Mouse (Mus musculus): ENCODE data around the gene Krtap8-1.

Gene Krtap8-1

GRCm38 (mm10) chr16:89487852-89488251 lies at the start of gene Krtap8-1:
TSS of gene Krtap8-1 (minus strand) at chr16:89487952.
- no peak for DNase-seq (ENCODE audit: low spot score)

- no peak for DNase-seq (ENCODE audit: low spot score)
Observed at GRCm38 (mm10) chr16:89537349-89537748, 49.6 kb upstream of the Krtap8-1 start.

- no peak for DNase-seq (ENCODE audit: low spot score)
Observed at GRCm38 (mm10) chr16:89530547-89530946, 42.8 kb upstream of the Krtap8-1 start.

GRCm38 (mm10) chr16:89529846-89530245 lies 42.1 kb upstream of the Krtap8-1 start:
- no peak for DNase-seq (ENCODE audit: low spot score)

DNA sequence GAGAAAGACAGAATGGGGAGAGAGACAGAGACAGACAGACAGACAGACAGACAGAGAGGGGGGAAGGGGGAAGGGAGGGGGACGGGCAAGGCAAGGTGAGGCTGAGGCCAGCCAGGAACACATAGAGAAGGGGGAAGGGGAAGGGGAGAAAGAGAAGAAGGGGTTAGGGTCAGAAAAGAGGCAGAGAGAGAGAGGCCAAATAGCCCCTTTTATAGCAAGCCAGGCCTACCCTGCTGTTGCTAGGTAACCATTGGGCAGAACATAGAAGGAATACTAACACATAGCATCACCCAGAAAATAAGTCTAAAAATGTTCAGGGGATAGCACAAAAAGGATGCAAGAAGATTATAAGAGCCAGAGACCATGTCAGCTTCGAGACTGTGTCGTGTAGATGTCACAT lies 40.6 kb upstream of the Krtap8-1 start:
- DNase-seq (ENCODE audit: low spot score) = no peak

DNA sequence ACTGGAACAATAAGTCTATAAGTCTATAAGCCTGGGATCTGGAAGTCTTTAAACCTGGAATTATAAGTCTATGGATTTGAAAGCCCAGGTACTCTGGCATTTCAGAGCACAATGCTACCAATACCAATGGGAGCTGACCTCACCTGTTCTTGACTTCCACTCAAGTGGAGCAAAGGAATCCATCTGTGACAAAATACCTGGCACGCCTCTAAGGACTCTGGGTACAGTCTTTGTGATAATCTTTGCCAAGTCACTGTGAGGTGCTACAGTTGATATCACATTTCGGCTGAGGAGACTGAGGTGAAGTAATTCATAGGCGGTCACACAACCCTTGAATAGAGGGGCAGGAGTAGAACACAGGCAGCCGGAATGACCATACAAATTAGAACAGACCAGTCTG lies 33.2 kb upstream of the Krtap8-1 start:
- peak; percentile 42 for DNase-seq (ENCODE audit: low spot score)

DNA sequence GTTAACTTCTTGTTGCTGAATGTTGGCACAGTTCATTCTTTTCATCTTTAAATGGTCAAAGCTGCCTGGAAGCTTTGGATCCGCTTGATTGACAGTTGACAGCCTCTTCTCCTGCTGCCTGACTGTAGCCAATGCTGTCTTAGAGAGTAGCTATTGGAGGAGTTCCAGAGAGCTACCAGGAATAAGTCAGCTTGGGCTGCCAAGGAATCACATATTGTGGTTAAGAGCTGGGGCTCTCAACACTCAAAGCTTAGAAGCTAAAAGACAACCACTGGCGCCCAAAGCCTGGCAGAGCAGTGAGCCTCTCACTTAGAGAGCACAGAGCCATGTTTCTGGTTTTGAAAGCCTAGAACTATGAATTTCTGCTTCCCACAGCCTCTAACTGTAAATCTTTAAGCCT lies 32.8 kb upstream of the Krtap8-1 start:
- DNase-seq (ENCODE audit: low spot score) = no peak

- no peak for DNase-seq (ENCODE audit: low spot score)
Observed at GRCm38 (mm10) chr16:89520091-89520490, 32.3 kb upstream of the Krtap8-1 start.

- peak; percentile 13 for DNase-seq (ENCODE audit: low spot score)
Observed at GRCm38 (mm10) chr16:89517635-89518034, 29.9 kb upstream of the Krtap8-1 start.

- no peak for DNase-seq (ENCODE audit: low spot score)
Observed at GRCm38 (mm10) chr16:89513431-89513830, 25.7 kb upstream of the Krtap8-1 start.

- DNase-seq (ENCODE audit: low spot score) = no peak
Observed at GRCm38 (mm10) chr16:89508223-89508622, 20.5 kb upstream of the Krtap8-1 start, which contains the start of gene Krtap7-1. TSS of gene Krtap7-1 (minus strand) at chr16:89508323.

DNA sequence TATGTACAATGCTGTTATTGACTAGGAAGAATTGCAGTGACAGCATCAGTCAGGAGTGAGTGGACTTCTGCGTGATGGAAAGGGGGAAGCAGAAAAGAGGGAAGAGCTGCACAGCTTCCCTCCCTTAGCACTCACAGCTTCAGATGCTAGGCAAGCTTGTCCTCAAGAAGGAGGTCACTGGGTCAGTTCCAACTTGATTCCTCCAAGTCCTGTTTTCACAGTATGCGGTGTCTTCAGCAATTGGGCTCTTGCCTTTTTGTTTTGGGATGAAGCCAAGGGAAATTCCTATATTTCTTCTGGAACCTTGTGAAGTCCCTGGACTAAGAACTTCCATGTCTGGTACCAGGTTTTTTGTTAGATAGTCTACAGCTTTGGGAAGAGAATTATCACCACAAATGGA lies 15.8 kb upstream of the Krtap8-1 start:
- no peak for DNase-seq (ENCODE audit: low spot score)

GRCm38 (mm10) chr16:89501870-89502269 lies 14.1 kb upstream of the Krtap8-1 start:
- no peak for DNase-seq (ENCODE audit: low spot score)

DNA sequence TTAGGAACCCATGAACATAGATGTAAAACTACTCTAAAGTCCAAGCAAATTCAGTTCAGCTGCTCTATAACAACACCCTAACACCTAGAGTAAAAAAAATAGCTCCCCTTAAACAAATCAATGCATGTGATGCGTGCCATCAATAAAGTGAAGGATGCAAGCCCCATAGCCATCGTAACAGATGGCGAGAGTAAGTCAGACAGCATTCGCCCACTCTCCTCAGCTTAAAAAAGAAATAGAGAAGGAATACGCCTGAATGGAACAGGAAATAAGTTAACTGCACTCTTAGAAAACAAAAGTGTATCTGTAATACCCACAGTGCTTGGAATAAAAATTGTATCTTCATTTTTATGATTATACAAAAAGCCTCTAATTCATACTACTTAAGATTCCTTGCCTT lies 9.2 kb upstream of the Krtap8-1 start:
- no peak for DNase-seq (ENCODE audit: low spot score)

GRCm38 (mm10) chr16:89495394-89496153 lies 7.8 kb upstream of the Krtap8-1 start:
- DNase-seq (ENCODE audit: low spot score) = no peak

DNA sequence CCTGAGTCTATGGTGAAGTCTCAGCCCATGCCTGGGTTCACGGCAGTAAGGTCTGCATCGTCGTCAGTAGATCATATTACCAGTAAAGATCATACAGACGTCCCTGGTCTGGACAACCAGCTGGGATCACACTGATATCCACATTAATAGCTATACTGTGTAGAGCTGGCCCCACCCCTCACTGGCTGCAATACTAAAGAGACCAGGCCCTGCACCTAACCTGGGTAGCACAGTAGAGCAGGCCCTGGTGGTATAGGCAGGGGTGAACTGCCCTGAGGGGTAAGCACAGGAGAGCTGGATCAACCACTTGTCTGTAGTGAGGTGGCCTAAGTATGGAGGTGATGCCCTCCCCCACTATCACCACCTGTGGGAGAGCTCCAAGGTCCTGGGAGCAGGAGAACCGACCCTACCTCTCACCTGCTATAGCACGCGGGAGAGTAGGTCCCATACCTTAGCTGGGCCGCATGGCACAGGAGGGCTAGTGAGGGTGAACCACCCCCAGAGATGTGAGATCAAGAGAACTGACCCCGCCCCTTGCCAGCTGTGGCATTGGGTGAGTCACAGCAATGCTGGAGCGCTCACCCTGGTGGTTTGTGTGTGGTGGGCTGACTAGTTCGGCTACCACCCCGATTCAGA lies 10.0 kb downstream of the Krtap8-1 start:
- no peak for DNase-seq (ENCODE audit: low spot score)

- no peak for DNase-seq (ENCODE audit: low spot score)
Observed at GRCm38 (mm10) chr16:89461189-89461588, 26.6 kb downstream of the Krtap8-1 start.

Data from lung, postnatal 25 days (tissue).